Mouse (Mus musculus): Measurements from ENCODE around the gene Bri3. TPM values are rescaled to one million over a fixed set of nuclear protein-coding genes. Genes with fewer than 3 reads are reported as not detected.
A peak's percentile ranks its signal among the peaks of the same experiment; 100 is the strongest.

The Bri3 gene
- polyA plus RNA-seq, 1 experiment from 2014 or later: 144 TPM

DNA sequence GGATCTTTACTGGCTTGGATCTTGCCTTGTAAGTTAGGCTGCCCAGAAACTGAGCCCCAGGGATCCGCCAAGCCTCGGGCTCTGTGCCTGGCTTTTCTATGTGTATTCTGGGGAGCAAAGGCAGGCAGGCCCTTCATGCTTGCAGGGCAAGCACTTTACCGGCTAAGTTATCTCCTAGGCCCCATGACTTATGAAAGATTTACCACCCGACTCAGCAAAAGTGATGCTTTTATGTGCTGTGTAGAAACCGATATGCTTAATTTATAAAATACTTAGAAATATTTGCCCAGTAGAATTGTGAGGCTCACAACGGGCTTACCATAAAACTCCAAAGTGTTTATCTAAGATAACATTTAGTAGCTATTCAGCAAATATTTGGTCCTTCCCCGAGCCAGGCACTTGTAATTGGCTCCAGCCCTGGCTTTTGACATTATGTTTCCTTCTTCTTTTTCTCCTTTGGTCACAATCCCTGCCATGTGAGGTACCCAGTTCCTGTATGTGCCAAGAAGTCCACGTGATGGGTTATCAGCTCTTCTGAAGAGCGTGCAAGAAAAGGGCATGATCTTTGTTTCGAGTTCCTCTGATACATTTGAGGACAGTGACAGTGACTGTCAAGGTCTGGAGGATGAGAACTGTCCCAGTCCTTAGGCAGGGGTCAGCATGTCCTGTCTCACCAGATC is 3.8 kb downstream of the Bri3 start:
- Histone ChIP-seq H3K27ac (ENCODE audit: low read length) (no peak overlapping the region), H3K4me2 (ENCODE audit: low read depth, low read length) (no peak overlapping the region), H3K36me3 (ENCODE audit: control insufficient read depth, insufficient read depth) (no peaks in the 10 kb centered on the region), H3K9me3 (replicated peaks; ENCODE audit: control insufficient read depth, low read length) (peaks cover 5% of the 10 kb centered on the region; the same call in 1 of the 2 replicates), H3K9ac (ENCODE audit: low read length) (no peak overlapping the region), H3K27me3 (ENCODE audit: control insufficient read depth, insufficient read depth, low read length) (no peaks in the 10 kb centered on the region), H3K4me3 (ENCODE audit: low read length) (no peak overlapping the region), H3K4me1 (ENCODE audit: control insufficient read depth, insufficient read depth, low read length) (peaks cover 9% of the 10 kb centered on the region)
- 37% methylated on average over 10 of the region's 10 CpGs for WGBS
- no peak for ATAC-seq (replicated peaks; ENCODE audit: extremely low read depth, insufficient read depth, low FRiP score)

DNA sequence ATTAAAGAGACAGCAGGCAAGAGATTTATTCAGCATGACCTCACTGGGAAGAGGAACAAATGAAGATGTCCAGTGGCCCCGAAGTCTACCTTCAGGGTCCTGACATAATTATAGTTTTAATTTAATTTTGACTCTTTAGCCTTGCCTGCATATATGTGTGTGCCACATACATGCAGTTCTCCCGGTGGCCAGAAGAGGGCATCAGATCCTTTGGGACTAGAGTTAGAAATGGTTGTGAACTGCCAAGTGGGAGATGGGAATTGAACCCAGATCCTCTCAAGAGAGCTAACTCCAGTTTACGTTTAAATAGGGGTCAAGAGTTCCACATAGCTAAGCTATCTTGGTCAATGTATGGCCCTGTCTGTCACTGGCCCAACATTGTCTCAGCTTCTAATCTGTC is 5.6 kb downstream of the Bri3 start:
- Histone ChIP-seq H3K4me2 (ENCODE audit: low read depth, low read length) (no peak overlapping the region), H3K27me3 (ENCODE audit: control insufficient read depth, insufficient read depth, low read length) (no peaks in the 10 kb centered on the region), H3K27ac (ENCODE audit: low read length) (no peak overlapping the region), H3K9me3 (replicated peaks; ENCODE audit: control insufficient read depth, low read length) (peaks cover 5% of the 10 kb centered on the region; the same call in 1 of the 2 replicates), H3K4me3 (ENCODE audit: low read length) (no peak overlapping the region), H3K9ac (ENCODE audit: low read length) (no peak overlapping the region), H3K4me1 (ENCODE audit: control insufficient read depth, insufficient read depth, low read length) (peaks cover 13% of the 10 kb centered on the region), H3K36me3 (ENCODE audit: control insufficient read depth, insufficient read depth) (no peaks in the 10 kb centered on the region)
- ATAC-seq (replicated peaks; ENCODE audit: extremely low read depth, insufficient read depth, low FRiP score): no peak
- WGBS: 75% methylated on average over 3 of the region's 3 CpGs

DNA sequence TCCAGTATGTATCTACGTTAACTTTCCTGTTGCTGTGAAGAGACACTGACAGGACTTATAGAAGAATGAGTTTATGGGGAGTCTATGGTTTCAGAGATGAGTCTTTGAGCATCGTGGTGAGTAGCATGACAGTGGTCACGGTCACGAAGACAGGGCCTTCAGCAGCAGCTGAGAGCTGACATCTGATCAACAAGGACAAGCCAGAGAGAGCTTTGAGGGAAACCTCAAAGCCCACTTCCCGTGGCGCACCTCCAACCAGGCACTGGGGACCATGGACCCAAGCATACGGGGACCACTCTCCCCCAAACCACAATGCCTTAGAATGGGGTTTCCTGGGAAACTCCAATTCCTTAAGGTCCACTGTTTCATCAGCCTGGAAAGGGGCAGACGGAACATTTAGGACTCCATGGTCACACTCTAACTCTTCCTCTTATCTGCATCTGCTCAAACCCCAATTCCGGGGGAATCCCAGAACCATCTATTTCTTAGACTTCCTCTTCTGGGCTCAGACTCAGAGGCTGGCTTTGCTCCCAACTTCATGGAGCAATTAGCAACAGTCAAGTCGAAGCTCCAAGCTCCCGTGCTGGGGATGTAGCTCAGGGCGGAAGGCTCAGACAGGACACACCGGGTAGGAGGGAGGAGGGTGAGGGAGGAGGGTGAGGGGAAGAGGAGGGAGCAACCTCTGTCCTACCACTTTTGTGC is 7.8 kb downstream of the Bri3 start:
- Histone ChIP-seq H3K4me3 (ENCODE audit: low read length) (no peak overlapping the region), H3K36me3 (ENCODE audit: control insufficient read depth, insufficient read depth) (no peaks in the 10 kb centered on the region), H3K27me3 (ENCODE audit: control insufficient read depth, insufficient read depth, low read length) (no peaks in the 10 kb centered on the region), H3K9ac (ENCODE audit: low read length) (no peak overlapping the region), H3K9me3 (replicated peaks; ENCODE audit: control insufficient read depth, low read length) (peaks cover 5% of the 10 kb centered on the region; the same call in 1 of the 2 replicates), H3K4me2 (ENCODE audit: low read depth, low read length) (no peak overlapping the region), H3K27ac (ENCODE audit: low read length) (no peak overlapping the region), H3K4me1 (ENCODE audit: control insufficient read depth, insufficient read depth, low read length) (peaks cover 18% of the 10 kb centered on the region)
- ATAC-seq (replicated peaks; ENCODE audit: extremely low read depth, insufficient read depth, low FRiP score): no peak
- 84% methylated on average over 13 of the region's 13 CpGs for WGBS

DNA sequence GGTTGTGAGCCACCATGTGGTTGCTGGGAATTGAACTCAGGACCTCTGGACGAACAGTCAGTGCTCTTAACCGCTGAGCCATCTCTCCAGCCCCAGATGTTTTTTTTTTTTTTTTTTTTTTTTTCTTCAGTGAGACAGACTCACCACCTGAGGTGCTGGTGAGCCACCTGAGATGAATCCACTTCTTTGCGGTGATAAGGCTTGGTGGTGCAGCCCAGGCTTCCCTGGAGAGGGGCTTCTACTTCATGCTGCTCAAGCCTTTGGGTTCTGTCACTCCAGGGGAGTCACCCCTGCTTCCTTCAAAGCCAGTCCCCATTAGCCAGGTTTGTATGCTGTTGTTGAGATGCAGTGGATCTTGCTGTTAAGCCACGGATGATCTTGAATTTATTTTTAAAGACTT is 9.0 kb downstream of the Bri3 start:
- Histone ChIP-seq H3K9me3 (replicated peaks; ENCODE audit: control insufficient read depth, low read length) (peaks cover 5% of the 10 kb centered on the region; the same call in 1 of the 2 replicates), H3K4me3 (ENCODE audit: low read length) (no peak overlapping the region), H3K9ac (ENCODE audit: low read length) (no peak overlapping the region), H3K27ac (ENCODE audit: low read length) (no peak overlapping the region), H3K27me3 (ENCODE audit: control insufficient read depth, insufficient read depth, low read length) (no peaks in the 10 kb centered on the region), H3K4me1 (ENCODE audit: control insufficient read depth, insufficient read depth, low read length) (peaks cover 21% of the 10 kb centered on the region), H3K36me3 (ENCODE audit: control insufficient read depth, insufficient read depth) (no peaks in the 10 kb centered on the region), H3K4me2 (ENCODE audit: low read depth, low read length) (no peak overlapping the region)
- ATAC-seq (replicated peaks; ENCODE audit: extremely low read depth, insufficient read depth, low FRiP score): no peak
- WGBS: 72% methylated on average over 4 of the region's 4 CpGs

DNA sequence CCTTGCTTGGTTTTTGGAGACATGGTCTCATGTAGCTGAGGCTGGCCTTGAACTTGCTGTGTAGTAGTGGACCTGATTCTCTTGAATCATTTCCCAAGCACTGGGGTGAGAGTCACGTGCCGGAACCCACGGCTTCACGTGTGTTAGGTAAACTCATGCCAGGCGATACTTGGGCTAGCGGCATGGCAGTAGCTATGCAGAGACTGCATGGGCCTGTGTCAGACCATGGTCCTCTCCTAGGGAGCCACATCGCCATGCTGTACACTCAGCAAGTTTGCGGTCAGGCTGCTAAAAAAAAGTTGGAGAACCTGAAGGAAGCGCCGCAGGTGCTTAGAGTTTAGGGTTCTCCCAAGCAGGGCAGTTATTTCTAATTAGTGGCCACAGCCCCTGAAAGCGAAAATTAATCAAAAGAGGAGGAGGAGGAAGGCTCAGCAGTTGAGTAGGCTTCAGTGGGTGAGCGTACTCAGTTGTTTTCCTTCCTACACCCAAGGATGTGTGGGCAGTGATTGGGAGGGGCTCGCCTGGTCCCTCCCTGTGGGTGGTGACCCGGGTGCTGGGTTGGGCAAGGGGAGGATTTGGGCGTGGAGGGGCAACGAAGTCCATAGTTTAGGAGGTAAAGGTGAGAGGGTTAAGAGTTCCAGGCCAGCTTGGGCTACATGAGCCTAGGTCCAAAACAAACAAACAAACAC is 10.0 kb downstream of the Bri3 start:
- Histone ChIP-seq H3K36me3 (ENCODE audit: control insufficient read depth, insufficient read depth) (no peaks in the 10 kb centered on the region), H3K4me1 (ENCODE audit: control insufficient read depth, insufficient read depth, low read length) (peaks cover 31% of the 10 kb centered on the region), H3K9me3 (replicated peaks; ENCODE audit: control insufficient read depth, low read length) (peaks cover 5% of the 10 kb centered on the region; the same call in 1 of the 2 replicates), H3K27me3 (ENCODE audit: control insufficient read depth, insufficient read depth, low read length) (no peaks in the 10 kb centered on the region), H3K4me3 (ENCODE audit: low read length) (peak overlapping the region; percentile 92), H3K27ac (ENCODE audit: low read length) (peak overlapping the region; percentile 64), H3K4me2 (ENCODE audit: low read depth, low read length) (peak overlapping the region; percentile 67), H3K9ac (ENCODE audit: low read length) (peak overlapping the region; percentile 57; the same call in 1 of the 2 replicates)
- WGBS: 56% methylated on average over 16 of the region's 16 CpGs
- peak; percentile 21; the same call in 1 of the 2 replicates for ATAC-seq (replicated peaks; ENCODE audit: extremely low read depth, insufficient read depth, low FRiP score)

DNA sequence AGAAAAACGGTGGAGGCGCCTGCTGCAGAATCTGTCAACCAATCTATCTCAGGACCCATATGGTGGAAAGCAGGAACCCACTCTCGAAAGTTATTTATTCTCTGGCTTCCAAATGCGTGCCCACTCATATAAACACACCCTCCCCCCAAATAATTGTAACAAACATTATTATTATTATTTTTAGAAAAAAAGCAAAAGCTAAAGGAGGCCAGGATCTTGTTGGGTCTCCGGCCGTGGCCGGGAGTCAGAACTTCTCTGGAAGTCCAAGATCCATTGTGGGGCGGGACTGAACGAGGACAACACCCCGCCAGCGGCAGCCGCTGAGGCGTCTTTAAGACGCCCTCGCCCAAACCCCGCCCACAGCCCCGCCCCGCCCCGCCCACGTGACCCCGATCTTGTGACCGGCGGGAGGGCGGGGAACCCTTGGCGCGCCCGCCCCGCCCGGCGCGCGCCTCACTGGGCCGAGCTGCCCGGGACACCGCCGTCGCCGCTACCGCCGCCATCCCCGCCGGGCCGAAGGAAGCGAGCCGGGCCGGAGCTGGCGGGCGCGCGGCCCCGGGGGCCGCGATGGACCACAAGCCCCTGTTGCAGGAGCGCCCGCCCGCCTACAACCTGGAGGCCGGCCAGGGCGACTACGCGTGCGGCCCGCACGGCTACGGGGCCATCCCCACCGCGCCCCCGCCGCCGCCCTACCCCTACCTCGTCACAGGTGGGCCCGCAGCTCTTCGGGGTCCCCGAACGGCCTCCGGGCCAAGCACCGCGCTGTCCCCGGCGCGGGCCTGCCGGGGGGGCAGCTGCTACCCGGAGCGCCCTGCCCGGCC is 10.8 kb downstream of the Bri3 start:
- Histone ChIP-seq H3K9ac (ENCODE audit: low read length) (peak overlapping the region; percentile 99), H3K27ac (ENCODE audit: low read length) (peak overlapping the region; percentile 98), H3K4me2 (ENCODE audit: low read depth, low read length) (peak overlapping the region; percentile 78), H3K4me1 (ENCODE audit: control insufficient read depth, insufficient read depth, low read length) (peaks cover 37% of the 10 kb centered on the region), H3K4me3 (ENCODE audit: low read length) (peak overlapping the region; percentile 92), H3K36me3 (ENCODE audit: control insufficient read depth, insufficient read depth) (no peaks in the 10 kb centered on the region), H3K9me3 (replicated peaks; ENCODE audit: control insufficient read depth, low read length) (peaks cover 3% of the 10 kb centered on the region; the same call in 1 of the 2 replicates), H3K27me3 (ENCODE audit: control insufficient read depth, insufficient read depth, low read length) (no peaks in the 10 kb centered on the region)
- WGBS: under 1% methylated on average over 58 of the region's 84 CpGs
- peak; percentile 80 for ATAC-seq (replicated peaks; ENCODE audit: extremely low read depth, insufficient read depth, low FRiP score)

DNA sequence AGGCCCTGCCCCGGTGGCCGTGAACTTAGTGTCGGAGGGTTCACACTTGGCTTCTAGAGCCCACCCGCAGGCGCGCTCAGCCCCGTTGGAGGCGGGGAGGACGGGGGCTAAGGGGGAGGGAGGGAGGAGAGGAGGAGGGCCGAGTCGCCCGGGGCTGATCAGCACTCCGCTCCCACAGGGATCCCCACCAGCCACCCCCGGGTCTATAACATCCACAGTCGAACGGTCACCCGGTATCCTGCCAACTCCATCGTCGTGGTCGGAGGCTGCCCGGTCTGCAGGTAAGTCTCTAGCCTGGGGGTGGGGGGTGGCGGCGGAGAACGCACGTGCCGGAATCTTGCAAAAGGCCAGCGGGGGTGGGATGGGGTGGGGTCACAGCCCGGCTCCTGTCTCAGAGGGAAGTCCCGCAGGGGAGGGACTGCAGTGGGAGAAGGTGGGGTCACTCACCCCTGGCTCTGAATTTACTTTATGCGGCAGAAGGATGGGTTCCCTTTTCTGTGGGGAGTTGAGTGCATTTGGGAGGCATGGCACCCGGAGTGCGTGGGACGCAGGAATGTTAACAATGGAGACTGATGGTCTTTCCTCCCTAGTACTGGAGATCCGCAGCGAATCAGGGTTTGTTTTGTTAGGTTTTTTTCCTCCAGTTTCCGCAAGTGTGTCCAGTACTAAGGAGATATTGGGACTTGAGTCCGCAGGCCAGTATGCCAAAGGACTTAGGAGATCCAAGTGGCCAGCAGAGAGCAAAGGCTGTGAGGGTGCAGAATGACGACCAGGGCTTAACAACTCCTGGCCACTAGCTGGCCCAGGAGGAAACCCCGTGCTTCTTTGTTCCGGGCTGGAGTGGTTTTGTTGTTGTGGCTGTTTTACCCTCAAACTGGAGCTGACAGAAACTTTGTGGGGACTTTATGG is 11.6 kb downstream of the Bri3 start:
- H3K4me3 ChIP-seq (ENCODE audit: low read length): peak overlapping the region; percentile 92
- peak overlapping the region; percentile 98 for H3K27ac ChIP-seq (ENCODE audit: low read length)
- under 1% methylated on average over 40 of the region's 40 CpGs for WGBS
- H3K4me2 ChIP-seq (ENCODE audit: low read depth, low read length): peak overlapping the region; percentile 78
- peak overlapping the region; percentile 99 for H3K9ac ChIP-seq (ENCODE audit: low read length)
- H3K36me3 ChIP-seq (ENCODE audit: control insufficient read depth, insufficient read depth): no peaks in the 10 kb centered on the region
- H3K27me3 ChIP-seq (ENCODE audit: control insufficient read depth, insufficient read depth, low read length): no peaks in the 10 kb centered on the region
- peak; percentile 37 for ATAC-seq (replicated peaks; ENCODE audit: extremely low read depth, insufficient read depth, low FRiP score)
- H3K9me3 ChIP-seq (replicated peaks; ENCODE audit: control insufficient read depth, low read length): no peaks in the 10 kb centered on the region
- H3K4me1 ChIP-seq (ENCODE audit: control insufficient read depth, insufficient read depth, low read length): peaks cover 45% of the 10 kb centered on the region

DNA sequence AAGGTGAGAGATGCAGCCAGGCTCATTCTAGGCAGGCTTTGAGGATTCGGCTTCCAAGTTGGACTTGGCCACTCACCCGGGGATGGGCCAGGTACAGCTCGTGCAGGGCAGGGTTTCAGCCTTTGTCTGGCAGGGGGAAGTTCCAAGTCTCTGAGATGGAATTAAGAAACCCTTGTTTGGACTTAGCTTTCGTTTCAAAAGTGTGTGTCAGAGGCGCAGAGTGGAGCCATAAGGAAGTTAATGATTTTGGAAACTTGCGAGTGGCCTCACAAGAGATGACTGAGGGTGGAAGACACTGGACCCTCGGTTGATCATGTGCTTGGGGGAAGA is 12.3 kb downstream of the Bri3 start:
- Histone ChIP-seq H3K4me2 (ENCODE audit: low read depth, low read length) (peak overlapping the region; percentile 78), H3K4me3 (ENCODE audit: low read length) (peak overlapping the region; percentile 92), H3K27me3 (ENCODE audit: control insufficient read depth, insufficient read depth, low read length) (no peaks in the 10 kb centered on the region), H3K36me3 (ENCODE audit: control insufficient read depth, insufficient read depth) (no peaks in the 10 kb centered on the region), H3K4me1 (ENCODE audit: control insufficient read depth, insufficient read depth, low read length) (peaks cover 52% of the 10 kb centered on the region), H3K27ac (ENCODE audit: low read length) (peak overlapping the region; percentile 98), H3K9ac (ENCODE audit: low read length) (peak overlapping the region; percentile 99), H3K9me3 (replicated peaks; ENCODE audit: control insufficient read depth, low read length) (no peaks in the 10 kb centered on the region)
- WGBS: 14% methylated on average over 7 of the region's 7 CpGs
- ATAC-seq (replicated peaks; ENCODE audit: extremely low read depth, insufficient read depth, low FRiP score): no peak

All from heart, embryonic 16.5 days (tissue).